Mouse (Mus musculus): ENCODE data around the gene Jakmip3.

- TF ChIP-seq CTCF (IDR thresholded peaks at IDR 0.05; ENCODE audit: control insufficient read depth, insufficient read depth, low read length), result no peak
- TF ChIP-seq POLR2A (IDR thresholded peaks at IDR 0.05; ENCODE audit: borderline replicate concordance, control insufficient read depth, low read depth, low read length), result no peak
These were observed 163.4 kb downstream of the Jakmip3 start for GRCm38 (mm10) chr7:139103960-139104381.

Measured in bone marrow, adult 2 months (tissue).